ENCODE assay signal across 25 mouse cellular contexts in genomic region chr12:55013031-55013430, GRCm38 (mm10). TPM values are rescaled to one million over a fixed set of nuclear protein-coding genes. Genes with fewer than 3 reads are reported as not detected.
"Had no signal": no experiment of that assay in that cellular context is flagged by ENCODE, and none has a peak within 500 bp of the region (broad histone marks: within the 10 kb centered on the region; RNA-seq: fewer than 3 reads in every experiment).

No protein-coding gene starts in this region.

- H3K9ac ChIP-seq: liver, postnatal 0 days; lung, embryonic 15.5 days; midbrain, embryonic 13.5 days; midbrain, embryonic 15.5 days; neural tube, embryonic 12.5 days; stomach, embryonic 15.5 days had no signal

- H3K36me3 ChIP-seq: lung, embryonic 15.5 days; midbrain, embryonic 13.5 days; midbrain, embryonic 15.5 days; neural tube, embryonic 12.5 days; stomach, embryonic 15.5 days had no signal

- H3K4me1 ChIP-seq: lung, embryonic 15.5 days; midbrain, embryonic 13.5 days; midbrain, embryonic 15.5 days; neural tube, embryonic 12.5 days; stomach, embryonic 15.5 days had no signal

- H3K4me3 ChIP-seq: lung, embryonic 15.5 days; megakaryocyte, embryonic 14.5 days; midbrain, embryonic 13.5 days; midbrain, embryonic 15.5 days; neural tube, embryonic 12.5 days; stomach, embryonic 15.5 days had no signal

- DNase-seq: liver, postnatal 0 days; lung, adult 2 months; lung, postnatal 14 days; lung, postnatal 36 days; right cerebral cortex, postnatal 14 days; thymus, adult 2 months; thymus, postnatal 25 days; thymus, postnatal 4 days had no signal

- H3K27ac ChIP-seq: lung, embryonic 15.5 days; macrophage; midbrain, embryonic 13.5 days; midbrain, embryonic 15.5 days; neural tube, embryonic 12.5 days; stomach, embryonic 15.5 days; stomach, postnatal 0 days had no signal

- H3K27me3 ChIP-seq: lung, embryonic 15.5 days; midbrain, embryonic 13.5 days; midbrain, embryonic 15.5 days; neural tube, embryonic 12.5 days; stomach, embryonic 15.5 days had no signal

RNA-seq across cellular contexts. Expression of gene Gm20403, which starts 26.7 kb away (rescaled TPM):
- total RNA-seq: megakaryocyte progenitor cell, adult 5-6 weeks; midbrain, postnatal 0 days; monocyte, adult 5-6 weeks; neutrophil, adult 5-6 weeks had no signal
- polyA plus RNA-seq: lung, adult 2 months; lung, embryonic 15.5 days; lung, postnatal 0 days; macrophage; midbrain, embryonic 11.5 days; midbrain, embryonic 13.5 days; midbrain, embryonic 15.5 days; midbrain, postnatal 0 days; neural tube, embryonic 12.5 days; neural tube, embryonic 14.5 days; spleen, adult 2 months; stomach, embryonic 15.5 days; thymus, adult 2 months; urinary bladder, adult 2 months had no signal
